Mouse (Mus musculus) urinary bladder, postnatal 36 days (tissue): ENCODE measurements around the gene Fpgs.

ENCODE experiments used
- DNase-seq, 2 experiments: peaks; one replicate each; pipeline ENCODE4 v3.0.0; 2022; ENCODE audit warnings: low spot score in 2 of 2, mixed read lengths in 1 of 2

Gene Fpgs

DNA sequence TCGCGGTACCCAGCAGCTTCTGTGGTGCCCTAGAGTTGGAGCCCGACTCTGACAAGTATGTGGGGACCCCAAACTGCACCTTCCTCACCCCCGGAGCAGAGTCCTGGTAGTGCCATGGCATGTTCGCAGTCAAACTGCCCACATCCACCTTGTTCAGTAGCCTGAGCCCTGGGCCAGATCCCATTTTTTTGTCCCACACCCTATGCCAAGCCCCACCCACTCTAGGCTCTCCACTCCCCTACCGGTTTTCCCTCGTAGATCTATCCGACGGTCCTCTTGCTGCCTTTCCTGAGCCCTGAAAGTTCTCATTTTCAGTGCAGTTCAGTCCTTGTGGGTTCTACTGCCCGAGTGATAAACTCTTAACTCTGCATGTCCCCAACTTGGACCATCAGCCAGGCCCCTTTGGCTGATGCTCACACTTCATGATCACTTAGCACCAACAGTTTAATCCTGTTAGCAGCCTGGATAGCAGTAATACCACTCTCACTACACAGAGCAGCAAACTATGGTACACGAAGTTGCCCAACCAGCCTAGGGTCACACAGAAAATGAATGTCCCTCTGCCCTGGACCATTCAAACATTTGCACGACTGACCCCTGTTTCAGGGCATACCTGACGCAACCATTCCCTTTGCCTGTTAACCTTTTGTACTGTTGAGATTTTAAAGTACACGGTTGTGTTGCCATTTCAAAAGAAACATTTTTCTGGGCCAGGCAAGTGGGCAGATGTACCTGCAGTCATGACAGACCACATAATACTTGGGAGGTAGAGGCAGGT is 2.8 kb downstream of the Fpgs start:
- DNase-seq, result no peak

DNA sequence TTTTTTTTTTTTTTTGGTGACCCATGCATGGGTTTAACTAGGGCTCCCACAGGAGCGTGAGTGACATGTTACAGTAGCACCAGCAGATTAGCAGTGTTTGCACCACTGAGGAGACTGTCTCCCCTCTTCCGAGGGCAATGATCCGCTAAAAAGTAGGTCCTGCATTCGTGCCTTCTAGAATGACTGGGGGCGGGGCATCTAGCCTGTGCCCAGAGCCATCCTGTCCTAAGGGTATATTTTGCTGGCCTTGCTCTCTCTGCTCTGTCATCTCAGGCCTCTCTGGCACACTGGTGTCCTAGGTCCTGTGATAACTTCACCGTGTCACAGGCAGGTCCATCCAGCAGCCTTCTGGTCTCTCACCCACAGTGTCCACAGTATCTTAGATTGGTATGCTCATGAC is 4.3 kb downstream of the Fpgs start:
- DNase-seq, result no peak

DNA sequence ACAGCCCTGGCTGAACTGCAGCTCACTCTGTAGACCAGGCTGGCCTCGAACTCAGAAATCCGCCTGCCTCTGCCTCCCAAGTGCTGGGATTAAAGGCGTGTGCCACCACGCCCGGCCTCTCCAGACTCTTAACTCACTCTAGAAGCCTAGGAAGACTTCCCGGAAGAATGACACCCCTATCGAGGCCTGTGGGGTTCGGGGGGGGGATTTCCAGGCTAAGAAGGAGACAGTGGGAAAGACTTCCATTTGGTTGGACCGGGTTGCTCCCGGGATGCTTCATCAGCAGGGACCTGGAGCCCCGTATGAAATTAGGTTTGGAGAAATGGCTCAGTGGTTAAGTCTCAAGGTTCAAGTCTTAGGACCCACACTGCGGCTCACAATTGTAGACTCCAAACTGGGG is 9.3 kb downstream of the Fpgs start:
- DNase-seq, result no peak

DNA sequence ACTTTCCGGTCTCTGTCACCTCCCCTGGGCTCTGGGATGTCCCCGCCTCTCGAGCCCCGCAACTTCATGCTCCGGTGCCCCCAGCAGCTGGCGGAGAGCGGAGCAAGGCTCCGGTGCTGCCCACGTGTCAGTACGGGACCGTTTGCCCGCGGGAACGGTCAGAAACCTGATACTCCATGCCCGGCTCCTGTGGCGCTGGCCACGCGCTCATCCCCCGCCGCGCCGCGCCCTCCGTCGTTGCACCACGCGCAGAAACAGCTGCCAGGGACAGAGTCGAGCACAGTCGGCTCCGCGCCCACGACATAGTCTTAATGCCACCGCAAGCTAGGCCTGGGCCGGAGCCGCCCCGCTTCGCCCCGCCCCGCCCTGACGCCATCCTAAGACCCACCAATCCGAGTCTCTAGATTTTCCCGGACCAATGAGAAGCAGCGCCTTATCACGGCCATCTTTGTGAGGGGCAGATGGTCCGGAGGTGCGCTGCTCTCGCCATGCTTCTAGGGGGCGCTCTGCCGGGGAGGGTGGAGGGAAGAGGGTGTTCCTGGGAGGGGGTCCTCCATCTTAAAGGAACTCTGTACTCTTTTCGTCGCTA is 10.0 kb downstream of the Fpgs start:
- peak; percentile 87 to 94 for DNase-seq

DNA sequence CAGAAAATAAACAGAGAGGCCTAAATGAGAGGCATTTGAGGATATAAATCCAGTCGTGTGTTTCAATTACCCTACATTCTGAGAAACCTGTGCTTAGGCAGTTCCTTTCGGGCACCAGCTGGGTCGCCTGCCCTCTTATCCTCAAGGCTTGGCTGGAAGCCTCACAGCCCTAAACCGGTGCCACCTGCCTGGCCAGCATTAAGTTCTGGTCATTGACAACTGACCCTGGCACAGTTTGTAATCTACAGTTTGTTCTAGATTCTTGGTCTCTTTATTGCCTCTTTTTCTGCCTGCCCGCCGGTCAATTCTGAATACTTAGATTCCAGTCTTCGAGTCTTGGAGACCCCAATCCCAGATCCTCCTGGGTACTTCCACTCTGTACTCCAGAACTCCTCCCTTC is 10.7 kb downstream of the Fpgs start:
- no peak for DNase-seq

DNA sequence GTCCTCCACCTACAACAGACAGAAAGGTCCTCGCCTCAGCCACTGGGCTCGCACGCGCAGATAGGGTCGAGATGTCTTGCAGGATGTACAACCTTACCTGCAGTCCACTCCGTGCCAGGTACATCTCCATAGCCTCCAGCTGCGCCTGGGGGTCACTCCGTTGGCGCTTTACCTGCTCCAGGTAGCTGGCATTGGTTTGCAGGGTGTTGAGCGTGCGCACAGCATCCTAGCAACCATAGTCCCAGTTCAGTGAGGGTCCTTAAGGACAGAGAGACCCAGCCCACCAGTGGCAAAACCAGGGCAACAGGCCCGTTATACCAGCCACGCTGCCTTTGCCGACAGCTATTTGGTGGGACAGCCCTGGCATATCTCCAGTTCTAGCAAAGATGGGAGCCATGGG is 11.4 kb downstream of the Fpgs start:
- DNase-seq, result no peak

DNA sequence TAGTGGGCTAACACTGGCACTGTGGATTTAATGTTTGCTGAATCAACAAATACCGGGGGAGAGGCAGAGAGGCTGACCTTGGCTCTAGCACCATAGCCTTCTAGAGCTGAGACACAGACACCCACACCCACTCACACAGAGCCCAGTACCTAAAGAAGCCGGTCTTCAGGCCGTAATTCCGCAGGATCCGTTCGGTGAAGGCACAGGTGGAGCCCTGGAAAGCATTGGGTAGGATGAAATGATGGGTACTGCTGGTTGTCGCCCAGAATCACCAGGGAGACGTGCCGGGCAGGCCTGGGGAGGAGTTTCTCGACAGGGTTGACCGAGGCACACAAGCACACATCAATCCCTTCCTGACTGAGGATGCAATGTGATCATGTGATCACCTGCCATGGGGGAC is 12.9 kb downstream of the Fpgs start:
- no peak for DNase-seq

DNA sequence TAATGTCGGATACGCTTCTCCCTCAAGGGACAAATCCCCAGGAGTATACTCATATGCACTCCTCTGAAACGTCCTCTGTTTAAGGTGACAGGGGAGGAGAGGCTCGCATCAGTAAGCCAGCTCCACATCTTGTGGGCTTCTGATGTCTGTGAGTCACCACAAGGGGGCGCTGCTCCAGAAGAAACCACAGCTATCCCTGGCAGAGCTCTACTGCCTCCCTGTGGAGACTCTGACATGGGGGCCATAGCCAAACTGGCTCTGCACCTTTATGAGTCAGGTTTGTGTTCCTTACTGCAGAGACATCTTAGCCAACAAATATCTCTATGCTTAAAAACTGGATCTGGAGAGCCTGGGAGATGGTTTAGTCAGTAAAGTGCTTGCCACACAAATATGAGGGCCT is 14.5 kb downstream of the Fpgs start:
- peak; percentile 85 to 90 for DNase-seq

DNA sequence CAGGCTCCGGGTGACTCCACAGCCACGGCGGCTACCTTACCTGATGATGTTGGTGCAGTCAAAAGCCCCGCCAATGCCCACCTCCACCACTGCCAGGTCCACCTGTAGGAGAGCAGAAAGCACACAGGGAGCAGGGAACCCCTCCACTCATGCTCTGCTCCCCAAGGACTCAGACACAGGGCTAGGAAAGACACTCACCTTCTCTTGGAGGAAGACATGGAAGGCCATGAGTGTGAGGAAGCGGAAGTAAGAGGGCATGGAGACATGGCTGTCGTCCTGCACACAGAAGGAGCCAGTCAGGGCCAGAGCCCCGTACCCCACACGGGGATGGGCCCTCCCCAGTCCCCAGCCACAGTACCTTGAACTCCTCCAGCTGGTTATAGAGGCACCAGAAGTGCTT is 16.4 kb downstream of the Fpgs start:
- DNase-seq, result no peak

DNA sequence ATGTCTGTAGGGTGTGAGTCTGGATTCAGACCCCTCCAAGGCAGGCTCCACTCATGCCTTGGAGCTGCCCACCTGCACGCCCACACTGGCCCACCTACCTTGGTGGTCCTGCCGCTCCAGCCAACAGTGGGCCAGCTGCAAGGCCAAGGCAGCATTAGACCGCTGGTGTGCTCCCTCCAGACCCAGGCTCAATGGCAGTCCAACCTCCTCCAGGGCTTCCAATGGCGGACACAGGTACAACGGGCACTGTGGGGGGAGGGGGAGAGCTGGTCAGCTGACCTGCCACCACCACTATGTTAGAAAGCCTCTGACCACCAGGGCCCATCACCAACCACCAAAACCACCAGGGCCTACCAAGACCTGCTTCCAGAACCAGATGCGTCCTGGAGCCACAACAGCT is 17.3 kb downstream of the Fpgs start:
- no peak for DNase-seq

DNA sequence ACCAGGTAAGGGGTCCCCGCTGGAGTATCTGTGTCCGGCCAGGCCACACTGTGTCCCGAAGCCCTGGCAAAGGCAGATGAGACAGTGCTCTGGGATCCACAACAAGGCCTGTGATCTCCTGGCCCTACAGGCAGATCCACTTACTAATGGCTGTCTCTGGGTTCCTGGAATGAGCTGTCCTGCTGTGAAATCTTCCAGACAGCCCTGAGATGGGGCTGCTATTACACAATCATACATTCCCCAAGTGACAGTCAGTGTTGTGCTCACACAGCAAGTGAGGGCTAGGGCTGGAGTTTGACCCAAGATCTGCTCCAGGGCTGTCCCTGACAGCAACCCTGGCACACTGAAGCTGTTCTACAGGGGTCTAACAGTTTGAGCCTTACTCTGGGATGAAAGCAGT is 18.1 kb downstream of the Fpgs start:
- DNase-seq, result no peak

DNA sequence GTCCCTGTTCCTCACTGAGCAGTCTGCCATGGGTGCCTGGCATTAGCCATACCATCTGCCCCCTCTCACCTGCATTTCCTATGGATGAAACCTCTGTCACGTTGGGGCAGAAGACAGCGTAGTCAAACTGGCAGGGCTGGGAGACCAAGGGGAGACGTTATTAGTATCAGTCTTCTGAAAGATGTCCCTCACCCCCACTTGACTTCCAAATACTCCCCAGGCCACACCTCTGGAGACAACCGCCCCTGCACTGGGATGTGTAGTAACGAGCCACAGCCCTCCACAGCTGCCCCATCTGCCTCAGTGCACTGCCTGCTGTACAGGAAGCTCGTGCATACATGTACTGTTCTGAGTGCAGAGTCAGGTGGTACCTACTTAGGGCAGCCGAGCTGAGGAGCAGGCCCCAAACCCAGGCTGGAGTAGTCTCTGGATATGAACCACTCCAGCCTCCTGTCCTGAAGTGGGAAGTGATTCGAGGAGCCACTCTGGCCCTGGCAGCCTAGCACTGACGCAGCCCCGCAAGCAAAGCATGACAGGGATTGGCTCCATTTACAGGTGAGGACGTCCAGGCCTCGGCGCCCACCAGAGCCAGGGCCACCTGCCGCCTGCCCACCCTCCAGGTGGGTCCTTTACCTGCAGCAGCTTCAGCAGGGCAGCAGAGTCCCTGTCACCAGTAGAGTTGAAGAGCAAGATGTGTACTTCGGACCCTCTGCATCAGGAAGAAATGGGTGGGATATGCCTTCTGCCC is 19.1 kb downstream of the Fpgs start:
- DNase-seq, result no peak

DNA sequence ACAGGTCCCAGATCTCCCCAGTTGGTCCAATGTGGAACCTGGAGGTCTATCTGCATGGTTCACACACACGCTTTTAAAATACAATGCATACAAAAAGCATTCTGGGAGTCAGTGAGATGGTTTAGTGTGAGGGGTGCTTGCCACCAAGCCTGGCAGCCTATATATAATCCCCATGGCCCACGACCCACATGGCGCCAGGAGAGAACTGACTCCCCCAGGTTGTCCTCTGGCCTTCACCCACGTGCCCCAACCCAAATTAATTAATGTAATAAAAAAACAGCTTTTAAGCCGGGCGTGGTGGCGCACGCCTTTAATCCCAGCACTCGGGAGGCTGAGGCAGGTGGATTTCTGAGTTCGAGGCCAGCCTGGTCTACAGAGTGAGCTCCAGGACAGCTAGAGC is 20.2 kb downstream of the Fpgs start:
- no peak for DNase-seq

DNA sequence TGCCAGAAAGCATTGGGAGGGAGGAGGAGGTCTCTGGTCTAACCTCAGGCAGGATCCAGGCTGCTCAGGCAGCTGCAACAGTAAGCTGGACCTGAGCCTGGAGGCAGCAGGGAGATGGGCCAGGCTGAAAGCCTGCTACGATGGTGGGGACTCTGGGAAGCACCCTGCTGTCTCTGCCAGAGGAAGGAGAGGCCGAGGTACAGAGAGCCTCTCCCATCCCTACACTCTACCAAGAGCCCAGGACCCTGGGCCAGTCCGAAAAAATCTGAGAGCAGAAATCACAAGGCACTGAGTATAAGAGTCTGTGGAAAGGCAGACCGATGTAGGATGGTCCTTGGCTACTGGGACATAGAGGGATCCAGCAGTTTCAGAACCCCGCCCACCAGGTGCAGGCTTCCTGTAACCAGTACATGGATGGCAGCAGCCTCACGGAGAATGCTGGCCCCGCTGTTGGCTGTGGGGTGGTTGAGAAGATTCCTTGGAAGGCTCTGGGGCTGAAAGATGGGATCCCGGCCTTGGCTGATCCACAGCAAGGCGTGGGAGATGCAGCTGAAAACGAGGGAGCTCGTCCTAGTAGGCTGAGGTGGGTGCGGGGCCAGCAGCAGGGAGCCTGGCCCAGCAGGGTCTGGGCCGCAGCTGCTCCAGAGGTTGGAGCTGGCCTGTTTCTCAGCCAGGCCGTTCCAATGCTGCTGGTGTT is 21.1 kb downstream of the Fpgs start:
- DNase-seq, result no peak

DNA sequence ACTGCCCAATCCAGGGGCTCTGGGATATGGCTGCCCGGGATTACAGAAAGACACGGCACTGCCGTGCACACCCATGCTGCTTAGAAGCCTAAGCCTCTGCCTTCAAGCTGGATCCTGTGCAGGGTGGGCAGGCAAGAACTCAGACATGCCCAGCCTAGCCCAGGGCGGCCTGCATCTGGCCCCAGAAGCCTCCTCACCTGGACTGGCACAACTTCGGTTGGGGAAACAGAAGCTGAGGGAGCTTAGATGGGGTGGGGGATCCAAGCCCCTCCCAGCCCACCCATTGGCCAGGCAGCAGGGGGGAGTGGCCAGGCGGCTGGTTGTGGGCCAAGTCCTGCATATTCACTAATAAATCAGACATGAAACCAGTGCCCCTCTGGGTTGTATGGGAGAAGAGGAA is 22.2 kb downstream of the Fpgs start:
- DNase-seq, result peak; percentile 43 to 48

DNA sequence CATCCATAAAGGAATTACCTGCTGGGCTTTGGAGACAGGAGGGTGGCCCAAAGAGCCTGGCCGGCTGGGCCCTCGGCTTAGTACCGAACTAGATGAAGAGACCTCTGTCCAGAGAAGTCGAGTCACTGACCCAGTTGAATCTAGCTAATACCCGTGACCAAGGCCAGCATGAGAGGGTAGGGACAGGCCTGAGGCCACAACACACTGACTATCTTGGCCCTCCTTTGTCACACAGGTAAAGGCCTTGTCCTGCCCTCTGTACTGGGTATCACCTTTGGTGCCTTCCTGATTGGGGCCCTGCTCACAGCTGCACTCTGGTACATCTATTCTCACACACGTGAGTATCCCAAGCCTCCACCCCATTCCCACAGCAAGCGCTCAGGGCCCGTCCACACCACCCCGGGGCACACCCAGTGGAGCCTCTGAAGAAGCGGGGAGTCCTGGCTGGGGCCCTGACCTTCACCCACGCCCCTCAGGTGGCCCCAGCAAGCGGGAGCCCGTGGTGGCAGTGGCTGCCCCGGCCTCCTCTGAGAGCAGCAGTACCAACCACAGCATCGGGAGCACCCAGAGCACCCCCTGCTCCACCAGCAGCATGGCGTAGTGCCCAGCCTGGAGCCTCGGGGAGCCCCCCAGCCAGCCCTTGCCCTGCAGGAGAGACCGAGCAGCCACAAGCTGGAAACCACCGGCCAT is 22.8 kb downstream of the Fpgs start:
- DNase-seq, result no peak

DNA sequence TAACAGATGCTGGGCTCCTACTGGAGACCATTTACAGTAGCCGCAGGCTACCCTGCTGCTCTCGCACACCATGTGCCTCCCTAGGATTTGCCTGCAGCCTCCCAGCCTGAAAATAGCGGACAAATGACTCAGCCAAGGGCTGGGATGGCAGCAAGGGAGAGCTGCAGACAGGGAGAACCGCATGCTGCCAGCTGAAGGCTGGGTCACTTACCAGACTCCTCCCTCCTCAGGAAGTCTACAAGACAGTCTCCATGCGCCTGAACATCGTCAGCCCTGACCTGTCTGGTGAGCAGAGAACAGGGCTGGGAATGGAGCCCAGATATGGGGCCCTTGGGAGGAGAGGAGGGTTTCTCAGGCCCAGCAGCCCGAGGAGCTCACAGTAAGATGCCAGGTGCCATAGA is 23.9 kb downstream of the Fpgs start:
- DNase-seq, result peak in 1 of 2 experiments; percentile 46

DNA sequence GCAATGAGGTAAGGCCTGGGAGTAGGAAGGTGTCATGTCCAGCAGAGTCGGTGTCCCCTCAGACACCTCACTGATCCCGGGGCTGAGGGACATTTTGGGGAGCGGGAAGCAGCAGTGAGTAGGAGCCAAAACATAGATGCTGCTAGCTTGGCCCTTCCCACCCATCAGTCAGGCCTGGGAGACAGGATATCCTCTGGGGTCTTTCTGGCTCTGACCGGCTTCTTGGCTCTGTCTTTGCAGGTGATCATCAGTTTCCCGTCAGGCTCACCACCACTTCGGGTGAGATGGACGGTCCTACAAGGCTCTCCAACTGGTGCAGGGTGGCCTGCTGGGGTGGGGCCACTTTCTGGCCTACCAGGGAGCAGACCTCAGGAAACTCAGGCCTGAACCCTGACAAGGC is 26.3 kb downstream of the Fpgs start:
- no peak for DNase-seq

DNA sequence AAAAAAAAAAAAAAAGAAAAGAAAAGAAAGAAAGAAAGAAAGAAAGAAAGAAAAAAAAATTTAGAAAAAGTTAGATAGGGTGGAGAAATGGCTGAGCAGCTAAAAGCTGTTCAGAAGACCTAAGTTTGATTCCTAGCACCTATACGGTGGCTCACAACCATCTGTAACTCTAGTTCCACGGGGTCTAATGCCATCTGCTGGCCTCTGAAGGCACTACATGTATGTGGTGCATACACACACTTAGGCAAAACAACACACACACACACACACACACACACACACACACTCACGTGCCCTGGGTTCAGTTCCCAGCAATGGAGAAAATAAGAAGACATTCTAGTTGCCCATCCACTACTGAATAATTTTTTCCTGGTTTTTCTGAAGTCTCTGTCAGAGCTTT is 27.1 kb downstream of the Fpgs start:
- no peak for DNase-seq

DNA sequence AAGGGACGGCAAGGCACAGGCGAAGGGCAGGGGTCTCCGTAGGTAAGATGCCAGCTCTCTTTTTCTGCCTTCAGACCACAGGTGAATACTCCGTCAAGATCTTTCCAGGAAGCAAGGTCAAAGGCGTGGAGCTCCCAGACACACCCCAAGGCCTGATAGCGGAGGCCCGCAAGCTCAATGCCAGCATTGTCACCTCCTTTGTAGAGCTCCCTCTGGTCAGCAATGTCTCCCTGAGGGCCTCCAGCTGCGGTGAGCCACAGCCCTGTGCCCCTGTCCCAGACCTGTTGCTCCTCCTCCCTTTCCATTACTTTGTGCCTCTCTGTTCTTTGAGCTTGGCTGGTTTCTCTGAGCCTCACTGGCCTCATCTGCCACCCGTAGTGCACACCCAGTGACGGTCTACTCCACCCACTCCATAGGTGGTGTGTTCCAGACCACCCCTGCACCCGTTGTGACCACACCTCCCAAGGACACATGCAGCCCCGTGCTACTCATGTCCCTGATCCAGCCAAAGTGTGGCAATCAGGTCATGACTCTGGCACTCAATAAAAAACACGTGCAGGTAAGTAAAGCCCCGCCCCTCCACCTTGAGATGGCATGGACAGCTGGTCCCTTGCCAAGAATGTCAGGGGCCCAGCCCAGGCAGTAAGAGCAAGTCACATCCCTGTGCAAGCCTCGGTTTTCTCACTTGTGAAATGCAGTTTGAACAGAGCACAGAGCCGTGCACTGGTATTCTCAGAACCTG is 30.6 kb downstream of the Fpgs start:
- DNase-seq, result peak; percentile 29 to 40

DNA sequence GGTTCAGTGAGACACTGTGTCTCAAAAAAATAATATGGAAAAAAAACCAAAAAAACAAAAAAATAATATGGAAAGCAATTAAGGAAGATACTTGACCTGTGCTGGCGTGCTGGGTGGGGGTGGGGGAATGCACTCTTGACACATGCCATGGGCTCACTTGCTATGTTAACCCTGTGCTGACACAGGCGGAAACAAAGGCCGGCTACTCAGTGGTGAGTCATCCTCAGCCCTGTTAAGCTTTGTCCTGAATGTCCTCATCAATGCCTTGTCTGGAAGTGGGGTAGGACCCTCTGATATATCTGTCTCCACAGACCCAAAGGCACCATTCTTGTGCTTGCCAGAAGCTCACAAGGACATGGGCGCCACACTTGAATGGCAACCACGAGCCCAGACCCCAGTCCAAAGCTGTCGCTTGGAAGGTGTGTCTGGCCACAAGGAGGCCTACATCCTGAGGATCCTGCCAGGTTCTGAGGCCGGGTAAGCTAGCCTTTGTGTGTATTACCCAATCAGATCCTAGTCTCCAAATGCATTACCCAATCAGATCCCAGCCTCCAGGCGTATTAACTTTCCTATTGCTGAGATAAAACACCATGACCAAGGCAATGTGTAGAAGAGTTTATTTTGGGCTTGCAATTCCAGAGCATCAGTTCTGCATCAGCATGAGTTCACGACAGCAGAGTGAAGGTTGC is 31.9 kb downstream of the Fpgs start:
- no peak for DNase-seq
